Mouse (Mus musculus): Measurements from ENCODE around the gene Gm7102.
"Not testable (repeated sequence)": the region's sequence is repeated elsewhere in the genome, so short reads cannot be mapped to it uniquely, and the experiment has no call there.

Gm7102 gene

DNA sequence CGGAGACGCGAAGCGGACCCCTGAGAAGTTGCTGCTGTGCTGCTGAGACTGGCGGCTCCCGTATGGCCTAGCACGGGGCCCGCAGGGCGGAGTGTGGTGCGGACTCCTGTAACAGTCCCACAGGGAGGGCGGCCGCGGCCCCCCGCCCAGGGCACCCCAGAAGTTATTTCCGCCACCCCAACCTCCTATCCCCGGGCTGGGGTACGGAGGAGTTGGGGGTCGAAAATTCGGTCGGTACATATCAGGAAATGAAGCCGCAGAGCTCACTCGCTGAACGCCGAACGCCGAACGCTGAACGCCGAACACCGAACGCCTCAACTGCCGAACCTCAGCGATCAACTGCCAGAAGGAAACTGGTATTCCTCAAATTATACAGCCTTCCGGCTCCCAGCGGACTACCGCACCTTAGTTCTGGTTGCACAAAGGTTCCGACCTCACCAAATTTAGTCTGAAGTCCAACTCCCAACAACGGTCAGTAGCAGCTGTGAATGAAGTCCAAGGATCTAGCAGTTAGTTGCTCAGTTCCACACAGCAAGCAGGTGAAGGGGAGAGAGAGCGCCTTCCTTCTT lies at the start of gene Gm7102:
TSS of gene Gm7102 (minus strand) at position 554 of the 569 bp plus-strand sequence.
- no peak for DNase-seq (ENCODE audit: low spot score in 2 of 2)

DNA sequence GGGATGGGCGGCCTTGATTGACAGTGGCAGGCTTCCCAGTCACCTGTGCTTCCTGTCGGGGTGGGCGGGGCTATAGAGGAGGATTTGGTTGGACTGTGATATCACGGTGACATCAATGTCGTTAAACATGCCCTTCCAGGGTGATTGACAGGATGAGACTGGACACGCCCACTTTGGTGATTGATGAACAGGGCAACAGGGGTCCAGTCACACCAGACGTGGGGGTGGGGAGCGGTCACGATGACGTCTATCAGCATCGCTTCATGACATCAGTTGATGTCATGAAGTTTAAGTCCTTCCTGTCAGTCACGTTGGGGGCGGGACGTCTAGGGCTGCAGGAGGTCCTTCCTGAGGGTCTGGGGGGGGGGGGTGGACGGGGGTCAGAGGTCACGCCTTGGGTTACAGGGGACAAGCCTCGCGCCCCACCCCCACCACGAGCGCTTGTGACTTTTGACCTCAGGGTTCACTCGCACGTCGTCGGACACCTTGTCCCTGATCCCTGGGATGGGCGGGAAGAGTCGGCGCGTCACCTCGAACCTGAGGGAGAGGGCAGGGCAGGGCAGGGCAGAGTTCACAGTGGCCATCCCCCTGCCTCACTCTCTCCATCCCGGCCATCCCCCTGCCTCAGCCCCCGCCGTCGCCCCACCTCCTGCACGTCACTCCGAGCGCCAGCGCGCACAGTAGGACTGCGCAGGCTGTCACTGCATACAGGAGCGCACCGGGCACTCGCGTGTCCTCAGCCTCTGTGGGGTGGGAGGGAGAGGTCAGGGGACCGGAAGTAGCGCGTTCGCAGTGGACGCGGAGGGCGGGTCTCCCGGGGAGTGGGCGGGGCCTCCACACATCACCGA lies 48.8 kb upstream of the Gm7102 start:
- peak in 1 of 2 experiments; percentile 5 for DNase-seq (ENCODE audit: low spot score in 2 of 2)

- DNase-seq (ENCODE audit: low spot score in 2 of 2), result no peak
These were observed 47.7 kb upstream of the Gm7102 start for GRCm38 (mm10) chr19:61223706-61224328.

DNA sequence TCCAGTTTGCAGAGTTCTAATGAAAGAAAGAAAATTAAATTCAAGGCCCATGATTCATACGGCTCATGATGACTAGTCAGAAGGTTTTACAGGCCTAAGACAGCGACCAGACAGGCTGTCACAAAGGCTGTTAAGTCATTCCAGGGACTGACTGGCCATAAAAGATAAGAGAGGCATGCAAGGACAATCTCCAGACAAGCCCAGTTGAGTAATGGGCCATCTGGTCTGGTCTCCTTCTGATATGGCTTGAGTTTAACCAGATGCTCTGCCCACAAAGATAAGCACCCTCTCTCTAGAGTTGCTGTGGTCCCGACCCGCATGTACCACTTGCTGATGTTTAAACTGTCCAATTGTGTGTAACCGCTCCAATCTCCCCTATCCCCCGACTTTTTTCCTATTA lies 31.4 kb upstream of the Gm7102 start:
- DNase-seq (ENCODE audit: low spot score in 2 of 2), result not testable (repeated sequence)

- peak; percentile 7 to 36 for DNase-seq (ENCODE audit: low spot score in 2 of 2)
These were observed 23.7 kb upstream of the Gm7102 start for GRCm38 (mm10) chr19:61199836-61200235.

DNA sequence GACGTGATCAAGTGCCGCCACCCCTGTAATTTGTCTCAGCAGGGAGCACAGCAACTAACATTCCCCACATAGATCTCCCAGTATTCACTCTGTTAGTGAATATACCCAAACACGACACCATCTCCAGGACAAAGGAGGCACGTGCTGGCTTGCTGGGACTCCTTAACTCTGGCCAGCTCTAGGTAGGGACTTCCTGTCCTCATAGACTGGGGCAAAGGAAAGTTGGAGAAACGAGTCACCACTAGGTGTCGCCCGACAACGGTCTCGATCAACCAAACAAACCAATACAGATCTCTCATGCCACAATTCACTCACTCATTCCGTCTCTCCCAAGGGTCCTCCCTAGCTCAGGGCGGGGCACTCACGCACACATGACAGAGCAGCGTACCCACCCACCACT lies 23.2 kb upstream of the Gm7102 start:
- peak; percentile 88 to 95 for DNase-seq (ENCODE audit: low spot score in 2 of 2)

GRCm38 (mm10) chr19:61183590-61183989 lies 7.5 kb upstream of the Gm7102 start, which contains the start of gene Gm6020:
Gene Gm6020 (plus strand): TSS chr19:61183890.
- DNase-seq (ENCODE audit: low spot score in 2 of 2), result not testable (repeated sequence)

DNA sequence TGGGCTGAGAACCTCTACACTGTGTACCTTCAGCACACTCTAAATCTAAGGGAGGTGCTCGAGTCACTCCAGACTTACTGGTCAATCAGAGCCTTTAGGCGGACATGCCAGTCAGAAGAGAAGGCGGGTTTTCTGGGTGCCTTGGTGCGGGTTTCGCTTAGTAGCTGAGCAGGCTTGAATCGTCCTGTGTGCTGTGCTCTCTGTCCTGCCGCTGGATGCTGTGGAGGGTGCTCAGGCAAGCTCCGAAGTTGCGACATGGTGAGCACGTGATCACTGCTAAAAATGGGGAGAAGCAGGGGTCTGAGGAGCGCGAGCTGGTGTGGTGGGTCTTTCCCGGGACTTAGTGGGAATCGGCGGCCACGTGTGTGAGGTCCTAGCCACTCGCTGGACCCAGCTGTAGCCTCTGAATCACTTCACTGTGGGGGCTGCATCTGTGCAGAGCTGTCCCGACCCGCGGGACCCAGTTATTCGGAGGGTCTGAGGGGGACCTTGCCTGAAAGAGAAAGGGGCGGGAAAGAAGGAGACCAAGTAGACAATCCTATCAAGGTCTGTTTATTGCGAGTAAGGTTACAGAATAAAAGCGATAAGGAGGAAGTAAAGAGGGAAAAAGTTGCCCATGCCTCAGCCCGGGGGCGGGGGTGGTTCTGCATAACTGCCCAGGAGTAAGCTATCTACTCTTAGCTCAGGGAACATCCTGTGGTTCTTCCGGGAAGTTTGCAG lies 24.2 kb downstream of the Gm7102 start:
- DNase-seq (ENCODE audit: low spot score in 2 of 2), result no peak

DNA sequence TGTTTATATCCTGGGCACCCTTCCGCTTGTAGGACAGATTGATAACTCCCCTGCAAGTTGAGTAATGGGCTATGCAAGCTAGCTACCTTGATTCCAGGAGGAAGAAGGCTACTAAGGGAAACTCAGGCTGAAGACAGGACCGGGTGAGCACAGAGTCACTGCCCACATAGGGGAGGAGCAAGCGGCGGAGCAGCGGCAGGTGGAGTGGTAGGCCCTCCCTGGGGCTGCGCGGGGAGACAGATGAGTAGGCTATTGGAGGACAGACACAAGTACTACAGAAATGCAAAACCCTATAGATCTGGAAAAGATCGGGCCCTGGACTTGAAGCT lies 24.8 kb downstream of the Gm7102 start:
- DNase-seq (ENCODE audit: low spot score in 2 of 2), result no peak

DNA sequence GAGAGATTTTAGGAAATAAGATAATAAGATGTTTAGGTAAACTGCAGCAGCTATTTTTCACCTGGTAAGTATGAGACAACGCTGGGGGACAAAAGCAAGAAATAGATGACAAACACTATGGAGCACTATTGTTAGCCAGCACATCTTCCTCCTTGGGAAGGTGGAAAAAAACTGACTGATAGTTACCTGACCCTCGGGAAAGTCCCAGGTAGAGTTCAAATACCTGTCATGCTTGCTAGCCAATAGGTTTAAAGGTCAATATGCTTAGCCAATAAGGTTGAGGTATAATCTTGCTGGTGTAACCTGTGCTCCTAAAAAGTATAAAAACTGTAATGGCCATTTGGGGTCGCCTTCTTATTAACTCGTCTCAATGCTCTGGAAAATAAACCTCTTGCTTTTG lies 34.8 kb downstream of the Gm7102 start:
- no peak for DNase-seq (ENCODE audit: low spot score in 2 of 2)

DNA sequence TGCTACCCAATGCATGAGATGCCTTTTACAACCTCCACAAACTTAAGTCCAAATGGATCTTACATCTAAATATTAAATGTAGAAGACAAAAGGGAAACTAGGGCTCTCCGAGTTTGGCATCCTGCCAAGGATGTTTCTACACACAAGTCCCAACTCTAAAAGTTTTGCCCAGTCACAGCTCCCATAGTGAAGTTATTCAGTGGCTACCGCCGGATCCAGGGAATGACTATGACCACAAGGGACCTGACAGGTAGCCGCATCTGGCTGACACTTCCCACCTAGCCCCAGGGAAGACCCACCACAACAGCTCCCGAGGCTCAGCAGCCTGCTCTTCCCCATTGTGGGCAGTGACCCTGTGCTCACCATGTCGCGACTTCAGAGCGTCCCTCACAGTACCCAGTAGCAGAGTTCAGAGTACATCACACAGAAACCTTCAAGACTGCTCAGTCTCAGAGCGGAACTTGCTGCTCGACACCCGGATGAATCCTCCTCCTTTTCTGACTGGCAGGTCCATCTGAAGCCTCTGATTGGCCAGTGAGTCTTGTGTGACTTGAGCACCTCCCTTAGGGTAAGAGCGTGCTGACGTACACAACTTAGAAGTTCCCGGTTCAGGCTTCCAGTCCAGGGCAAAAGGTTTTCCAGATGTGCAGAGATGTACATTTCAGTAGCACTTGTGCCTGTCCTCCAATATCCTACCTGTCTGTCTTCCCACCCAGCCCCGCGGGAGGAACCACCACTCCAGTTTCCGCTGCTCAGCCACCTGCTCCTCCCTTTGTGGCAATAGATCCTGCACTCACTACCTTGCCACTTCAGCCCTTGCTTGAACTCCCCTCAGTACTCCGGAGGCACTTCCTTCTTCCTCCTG lies 35.5 kb downstream of the Gm7102 start, which contains the start of gene Zfp950:
TSS of gene Zfp950 (minus strand) at position 499 of the 865 bp plus-strand sequence.
- DNase-seq (ENCODE audit: low spot score in 2 of 2), result peak; percentile 89 to 90

GRCm38 (mm10) chr19:61138655-61139054 lies 37.5 kb downstream of the Gm7102 start:
- no peak for DNase-seq (ENCODE audit: low spot score in 2 of 2)

DNA sequence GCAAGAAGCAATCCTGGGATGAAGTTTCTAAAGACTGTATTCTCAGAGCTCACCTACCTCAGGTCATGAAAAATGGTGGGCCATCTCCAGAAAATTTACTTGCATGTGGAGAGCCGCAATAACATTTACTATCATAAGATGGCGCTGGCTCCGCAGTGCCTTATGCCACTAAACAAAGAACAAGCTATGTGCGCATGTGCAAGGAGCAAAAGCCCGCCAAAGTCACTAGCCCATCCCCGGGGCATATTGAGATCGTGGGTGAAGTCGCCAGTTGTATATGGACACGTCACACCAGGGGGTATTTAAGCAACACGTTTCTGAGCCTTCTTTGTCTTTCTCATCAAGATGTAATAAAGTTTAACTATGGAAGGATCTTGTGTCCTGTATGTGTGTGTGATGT lies 45.0 kb downstream of the Gm7102 start:
- no peak for DNase-seq (ENCODE audit: low spot score in 2 of 2)

All from right cerebral cortex, adult 2 months (tissue).